Mouse (Mus musculus): Measurements from ENCODE around the gene Necab3. TPM values are rescaled to one million over a fixed set of nuclear protein-coding genes. Genes with fewer than 3 reads are reported as not detected.

The Necab3 gene
- polyA plus RNA-seq, 1 experiment from 2014 or later, result 0.73 TPM

DNA sequence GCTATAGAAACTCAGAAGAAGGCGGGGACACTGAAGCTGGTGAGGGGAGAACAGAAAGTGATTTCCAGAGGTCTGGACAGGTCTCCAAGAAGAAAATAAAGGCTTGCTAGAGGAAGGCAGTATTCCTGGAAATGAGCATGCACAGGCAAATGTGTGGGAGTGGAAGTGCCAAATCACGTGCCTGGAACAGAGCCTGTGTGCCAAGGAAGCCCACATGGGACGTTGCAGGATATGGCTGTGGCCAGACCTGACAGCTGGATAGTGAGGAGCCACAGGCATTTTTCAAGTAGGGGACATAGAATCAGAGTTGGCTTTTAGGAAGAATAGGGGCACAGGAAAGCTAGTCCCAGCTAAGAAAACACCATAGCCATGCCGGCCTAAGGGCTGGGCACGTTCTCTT is 37.1 kb upstream of the Necab3 start:
- WGBS (ENCODE audit: insufficient replicate concordance), result 73% methylated on average over 5 of the region's 5 CpGs
- no peak overlapping the region for H3K4me3 ChIP-seq (ENCODE audit: low read depth, low read length)
- peaks cover 2% of the 10 kb centered on the region for H3K4me1 ChIP-seq (ENCODE audit: control insufficient read depth, low read depth, low read length)
- ATAC-seq (ENCODE audit: low read depth), result no peak
- no peaks in the 10 kb centered on the region for H3K27me3 ChIP-seq (ENCODE audit: control insufficient read depth, insufficient read depth, low read depth, low read length)
- no peaks in the 10 kb centered on the region for H3K9me3 ChIP-seq (replicated peaks; ENCODE audit: control insufficient read depth, low read length)
- H3K27ac ChIP-seq (ENCODE audit: low read length), result no peak overlapping the region
- no peak overlapping the region for H3K4me2 ChIP-seq (ENCODE audit: low read depth, low read length)
- H3K36me3 ChIP-seq (ENCODE audit: control insufficient read depth, insufficient read depth), result peaks cover 22% of the 10 kb centered on the region
- no peak overlapping the region for H3K9ac ChIP-seq (ENCODE audit: low read depth, low read length)

DNA sequence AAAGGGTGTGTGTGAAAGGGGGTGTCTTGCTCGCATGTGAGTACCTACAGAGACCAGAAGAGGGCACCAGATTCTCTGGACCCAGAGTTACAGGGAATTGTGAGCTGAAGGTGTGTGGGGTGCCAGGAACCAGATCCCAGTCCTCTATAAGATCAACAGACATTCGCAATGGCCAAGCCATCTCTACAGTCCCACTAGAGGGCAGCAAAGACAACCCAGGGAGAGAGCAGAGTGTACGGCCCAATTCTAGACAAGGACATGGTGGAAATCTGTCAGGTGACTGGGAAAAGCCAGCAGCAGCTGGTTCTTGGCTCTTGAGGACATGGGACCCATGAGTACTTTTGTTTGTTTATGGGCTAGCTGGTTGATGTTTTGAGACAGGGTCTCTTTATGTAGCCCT is 34.3 kb upstream of the Necab3 start:
- peak; percentile 37; the same call in 1 of the 2 replicates for ATAC-seq (ENCODE audit: low read depth)
- no peak overlapping the region for H3K4me2 ChIP-seq (ENCODE audit: low read depth, low read length)
- H3K27ac ChIP-seq (ENCODE audit: low read length), result no peak overlapping the region
- H3K4me3 ChIP-seq (ENCODE audit: low read depth, low read length), result no peak overlapping the region
- H3K9me3 ChIP-seq (replicated peaks; ENCODE audit: control insufficient read depth, low read length), result no peaks in the 10 kb centered on the region
- H3K4me1 ChIP-seq (ENCODE audit: control insufficient read depth, low read depth, low read length), result no peaks in the 10 kb centered on the region; the same call in none of the 2 replicates
- WGBS (ENCODE audit: insufficient replicate concordance), result 78% methylated on average over 3 of the region's 3 CpGs
- H3K36me3 ChIP-seq (ENCODE audit: control insufficient read depth, insufficient read depth), result peaks cover 24% of the 10 kb centered on the region
- H3K9ac ChIP-seq (ENCODE audit: low read depth, low read length), result no peak overlapping the region
- no peaks in the 10 kb centered on the region for H3K27me3 ChIP-seq (ENCODE audit: control insufficient read depth, insufficient read depth, low read depth, low read length)

DNA sequence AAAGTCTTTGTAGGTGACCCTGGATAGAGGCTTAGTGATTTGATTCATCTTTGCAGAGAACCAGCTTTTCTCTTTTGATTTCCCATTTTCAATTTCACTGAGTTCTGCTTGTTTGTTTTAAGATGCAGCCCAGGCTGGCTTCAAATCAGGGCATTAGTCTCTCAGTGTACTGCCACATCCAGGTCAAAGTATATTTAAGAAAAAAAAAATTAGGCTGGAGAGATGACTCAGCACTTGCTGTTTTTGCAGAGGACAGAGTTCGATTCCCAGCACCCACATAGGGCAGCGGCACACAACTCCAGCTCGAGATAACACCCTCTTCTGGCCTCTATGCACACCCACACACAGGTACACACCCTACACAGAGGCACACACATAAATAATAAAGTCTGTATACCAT is 32.5 kb upstream of the Necab3 start:
- peaks cover 36% of the 10 kb centered on the region for H3K36me3 ChIP-seq (ENCODE audit: control insufficient read depth, insufficient read depth)

DNA sequence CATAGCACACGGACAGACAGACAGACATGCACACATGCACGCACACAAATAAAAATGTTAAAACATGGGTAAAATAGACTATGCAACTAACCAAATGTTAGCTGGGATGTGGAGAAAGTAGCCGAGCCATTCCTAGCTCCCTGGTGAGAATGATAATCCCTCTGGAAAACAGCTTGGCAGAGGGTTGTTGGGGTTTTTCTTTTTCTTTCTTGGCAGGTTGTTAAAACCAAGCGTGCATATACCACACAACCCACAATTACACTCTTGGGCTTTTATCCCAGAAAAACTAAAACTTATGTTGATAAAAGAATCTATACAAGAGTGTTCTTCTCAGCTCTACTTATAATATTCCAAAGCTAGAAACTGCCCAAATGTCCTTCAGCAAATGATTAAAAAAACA is 30.4 kb upstream of the Necab3 start:
- H3K27me3 ChIP-seq (ENCODE audit: control insufficient read depth, insufficient read depth, low read depth, low read length), result no peaks in the 10 kb centered on the region
- no peak overlapping the region for H3K4me2 ChIP-seq (ENCODE audit: low read depth, low read length)
- H3K4me1 ChIP-seq (ENCODE audit: control insufficient read depth, low read depth, low read length), result peaks cover 1% of the 10 kb centered on the region
- H3K4me3 ChIP-seq (ENCODE audit: low read depth, low read length), result no peak overlapping the region
- H3K36me3 ChIP-seq (ENCODE audit: control insufficient read depth, insufficient read depth), result peaks cover 26% of the 10 kb centered on the region
- H3K27ac ChIP-seq (ENCODE audit: low read length), result no peak overlapping the region
- H3K9me3 ChIP-seq (replicated peaks; ENCODE audit: control insufficient read depth, low read length), result no peaks in the 10 kb centered on the region
- ATAC-seq (ENCODE audit: low read depth), result no peak
- H3K9ac ChIP-seq (ENCODE audit: low read depth, low read length), result no peak overlapping the region
- WGBS (ENCODE audit: insufficient replicate concordance), result 69% methylated on average over 4 of the region's 4 CpGs

More for the DNA sequence above, 32.5 kb upstream of the Necab3 start:
- Histone ChIP-seq H3K4me3 (ENCODE audit: low read depth, low read length) (no peak overlapping the region), H3K27me3 (ENCODE audit: control insufficient read depth, insufficient read depth, low read depth, low read length) (no peaks in the 10 kb centered on the region), H3K4me2 (ENCODE audit: low read depth, low read length) (no peak overlapping the region), H3K9me3 (replicated peaks; ENCODE audit: control insufficient read depth, low read length) (no peaks in the 10 kb centered on the region), H3K9ac (ENCODE audit: low read depth, low read length) (no peak overlapping the region), H3K4me1 (ENCODE audit: control insufficient read depth, low read depth, low read length) (no peaks in the 10 kb centered on the region), H3K27ac (ENCODE audit: low read length) (no peak overlapping the region)
- no peak for ATAC-seq (ENCODE audit: low read depth)
- 63% methylated on average over 3 of the region's 3 CpGs for WGBS (ENCODE audit: insufficient replicate concordance)

DNA sequence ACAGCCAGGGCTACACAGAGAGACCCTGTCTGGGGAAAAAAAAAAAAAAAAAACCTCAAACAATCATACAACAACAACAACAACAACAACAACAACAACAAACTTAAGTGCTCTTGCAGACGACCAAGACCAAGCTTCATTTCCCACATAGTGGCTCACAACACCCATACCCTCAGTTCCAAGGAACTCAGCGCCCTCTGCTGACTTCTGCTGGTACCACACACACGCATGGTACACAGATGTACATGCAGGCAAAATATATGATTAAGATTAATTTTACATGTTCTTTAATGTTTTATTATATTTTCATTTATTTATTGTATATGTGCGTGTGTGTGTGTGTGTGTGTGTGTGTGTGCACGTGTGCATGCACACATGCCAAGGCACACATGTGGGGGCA is 27.7 kb upstream of the Necab3 start:
- no peaks in the 10 kb centered on the region for H3K9me3 ChIP-seq (replicated peaks; ENCODE audit: control insufficient read depth, low read length)
- H3K27ac ChIP-seq (ENCODE audit: low read length), result no peak overlapping the region
- H3K27me3 ChIP-seq (ENCODE audit: control insufficient read depth, insufficient read depth, low read depth, low read length), result no peaks in the 10 kb centered on the region
- no peak overlapping the region for H3K9ac ChIP-seq (ENCODE audit: low read depth, low read length)
- peaks cover 16% of the 10 kb centered on the region for H3K36me3 ChIP-seq (ENCODE audit: control insufficient read depth, insufficient read depth)
- no peak overlapping the region for H3K4me2 ChIP-seq (ENCODE audit: low read depth, low read length)
- no peak for ATAC-seq (ENCODE audit: low read depth)
- H3K4me3 ChIP-seq (ENCODE audit: low read depth, low read length), result no peak overlapping the region
- WGBS (ENCODE audit: insufficient replicate concordance), result 68% methylated on average over 5 of the region's 5 CpGs
- H3K4me1 ChIP-seq (ENCODE audit: control insufficient read depth, low read depth, low read length), result peaks cover 12% of the 10 kb centered on the region

DNA sequence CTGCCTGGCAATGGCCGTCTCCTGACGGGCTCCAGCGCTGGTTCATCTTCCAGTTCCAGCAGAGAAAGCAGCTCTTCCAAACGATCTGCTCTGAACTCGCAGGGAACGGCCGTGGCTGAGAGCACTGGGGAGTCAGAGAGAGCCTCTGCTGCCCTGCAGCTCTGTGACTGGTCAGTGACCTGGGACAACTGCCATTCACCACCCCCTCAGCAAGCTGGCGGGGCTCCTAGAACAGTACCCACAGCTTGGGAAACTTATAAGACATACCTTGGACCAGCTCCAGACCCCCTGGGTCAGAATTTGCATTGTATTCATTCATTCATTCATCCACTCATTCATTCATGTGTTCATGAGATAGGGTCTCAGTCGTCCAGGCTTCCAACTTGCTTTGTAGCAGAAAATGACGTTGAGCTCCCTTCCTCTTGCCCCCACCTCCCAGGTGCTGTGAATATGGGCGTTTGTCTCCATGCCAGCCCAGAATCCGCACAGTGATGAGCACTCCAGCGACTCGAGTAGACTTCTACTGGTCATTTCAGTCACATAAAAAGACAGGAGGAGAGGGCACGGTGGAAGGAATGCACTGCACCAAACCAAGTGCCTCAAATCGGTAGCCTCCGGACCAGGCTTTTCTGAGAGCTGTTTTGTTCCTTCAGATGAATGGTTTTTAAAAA is 26.4 kb upstream of the Necab3 start:
- H3K9ac ChIP-seq (ENCODE audit: low read depth, low read length), result no peak overlapping the region
- H3K36me3 ChIP-seq (ENCODE audit: control insufficient read depth, insufficient read depth), result peaks cover 14% of the 10 kb centered on the region
- peaks cover 12% of the 10 kb centered on the region for H3K4me1 ChIP-seq (ENCODE audit: control insufficient read depth, low read depth, low read length)
- no peaks in the 10 kb centered on the region for H3K9me3 ChIP-seq (replicated peaks; ENCODE audit: control insufficient read depth, low read length)
- H3K27me3 ChIP-seq (ENCODE audit: control insufficient read depth, insufficient read depth, low read depth, low read length), result no peaks in the 10 kb centered on the region
- no peak overlapping the region for H3K4me3 ChIP-seq (ENCODE audit: low read depth, low read length)
- H3K4me2 ChIP-seq (ENCODE audit: low read depth, low read length), result no peak overlapping the region
- WGBS (ENCODE audit: insufficient replicate concordance), result 65% methylated on average over 17 of the region's 17 CpGs
- ATAC-seq (ENCODE audit: low read depth), result no peak
- H3K27ac ChIP-seq (ENCODE audit: low read length), result no peak overlapping the region

DNA sequence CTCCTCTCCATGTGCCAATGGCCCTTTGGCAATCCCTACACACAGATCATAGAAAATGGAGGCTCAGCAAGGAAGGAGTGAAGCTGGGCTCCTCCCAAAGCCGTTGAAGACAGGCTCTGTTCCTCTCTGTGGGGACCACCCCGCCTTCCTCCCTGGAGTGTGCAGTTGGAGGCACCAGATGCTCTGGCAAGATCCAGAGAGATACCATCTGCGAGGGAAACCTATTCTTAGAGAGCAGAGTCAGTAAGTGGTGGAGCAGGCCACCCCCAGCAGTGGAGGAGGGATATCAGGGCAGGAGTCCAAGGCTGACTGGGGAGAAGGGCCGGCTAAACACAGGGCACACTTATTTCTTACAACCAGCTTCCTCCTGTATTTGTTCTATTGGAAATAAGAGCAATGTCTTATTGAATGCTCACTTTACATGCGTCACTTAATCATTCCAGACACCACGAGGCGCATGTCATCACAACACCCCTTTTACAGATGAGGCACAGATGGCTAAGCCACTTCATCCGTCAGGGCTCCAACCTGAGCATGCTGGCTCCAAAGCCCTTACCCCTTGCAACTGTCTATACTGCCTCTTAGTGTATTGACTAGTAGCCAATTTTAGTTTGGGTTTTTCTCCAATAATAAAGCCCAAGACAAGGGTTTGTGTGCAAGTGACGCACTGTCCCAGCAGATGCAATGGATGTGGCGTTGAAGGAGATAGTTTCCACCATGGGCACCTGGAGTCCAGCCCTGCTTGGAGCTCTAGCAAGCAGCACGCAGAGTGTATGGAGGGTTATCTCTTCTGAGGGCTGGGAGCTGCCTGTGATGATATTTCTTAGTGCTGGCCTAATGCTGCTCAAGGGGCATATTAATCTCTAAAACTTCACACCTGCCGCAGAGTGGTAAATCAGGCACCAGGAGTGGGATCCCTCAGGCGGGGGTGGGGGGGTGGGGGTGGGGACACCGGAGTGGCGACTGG is 25.5 kb upstream of the Necab3 start:
- Histone ChIP-seq H3K4me1 (ENCODE audit: control insufficient read depth, low read depth, low read length) (peaks cover 12% of the 10 kb centered on the region), H3K27ac (ENCODE audit: low read length) (no peak overlapping the region), H3K9me3 (replicated peaks; ENCODE audit: control insufficient read depth, low read length) (no peaks in the 10 kb centered on the region), H3K4me3 (ENCODE audit: low read depth, low read length) (no peak overlapping the region), H3K36me3 (ENCODE audit: control insufficient read depth, insufficient read depth) (peaks cover 14% of the 10 kb centered on the region), H3K9ac (ENCODE audit: low read depth, low read length) (no peak overlapping the region), H3K4me2 (ENCODE audit: low read depth, low read length) (no peak overlapping the region), H3K27me3 (ENCODE audit: control insufficient read depth, insufficient read depth, low read depth, low read length) (no peaks in the 10 kb centered on the region)
- 40% methylated on average over 15 of the region's 15 CpGs for WGBS (ENCODE audit: insufficient replicate concordance)
- ATAC-seq (ENCODE audit: low read depth), result peak; percentile 35

DNA sequence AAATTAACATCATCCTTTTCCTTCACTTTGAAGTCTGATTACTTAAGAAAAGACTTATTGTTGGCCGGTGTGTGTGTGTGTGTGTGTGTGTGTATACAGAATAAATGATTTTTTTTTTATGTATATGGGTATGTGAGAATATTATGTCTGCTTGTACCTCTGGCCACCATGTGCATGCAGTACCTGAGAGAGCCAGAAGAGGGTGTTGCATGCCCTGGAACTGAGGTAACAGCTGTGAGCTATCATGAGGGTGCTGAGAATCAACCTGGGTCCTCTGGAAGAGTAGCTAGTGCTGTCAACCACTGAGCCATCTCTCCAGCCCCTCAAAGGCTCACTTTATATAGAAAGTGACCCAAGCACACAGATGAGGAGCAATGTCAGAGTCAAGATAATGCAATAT is 22.7 kb upstream of the Necab3 start:
- Histone ChIP-seq H3K36me3 (ENCODE audit: control insufficient read depth, insufficient read depth) (no peaks in the 10 kb centered on the region), H3K27ac (ENCODE audit: low read length) (no peak overlapping the region), H3K4me3 (ENCODE audit: low read depth, low read length) (no peak overlapping the region), H3K4me2 (ENCODE audit: low read depth, low read length) (no peak overlapping the region), H3K9ac (ENCODE audit: low read depth, low read length) (no peak overlapping the region), H3K4me1 (ENCODE audit: control insufficient read depth, low read depth, low read length) (peaks cover 12% of the 10 kb centered on the region), H3K9me3 (replicated peaks; ENCODE audit: control insufficient read depth, low read length) (no peaks in the 10 kb centered on the region), H3K27me3 (ENCODE audit: control insufficient read depth, insufficient read depth, low read depth, low read length) (no peaks in the 10 kb centered on the region)
- no peak for ATAC-seq (ENCODE audit: low read depth)
- 89% methylated on average over 1 of the region's 1 CpGs for WGBS (ENCODE audit: insufficient replicate concordance)

DNA sequence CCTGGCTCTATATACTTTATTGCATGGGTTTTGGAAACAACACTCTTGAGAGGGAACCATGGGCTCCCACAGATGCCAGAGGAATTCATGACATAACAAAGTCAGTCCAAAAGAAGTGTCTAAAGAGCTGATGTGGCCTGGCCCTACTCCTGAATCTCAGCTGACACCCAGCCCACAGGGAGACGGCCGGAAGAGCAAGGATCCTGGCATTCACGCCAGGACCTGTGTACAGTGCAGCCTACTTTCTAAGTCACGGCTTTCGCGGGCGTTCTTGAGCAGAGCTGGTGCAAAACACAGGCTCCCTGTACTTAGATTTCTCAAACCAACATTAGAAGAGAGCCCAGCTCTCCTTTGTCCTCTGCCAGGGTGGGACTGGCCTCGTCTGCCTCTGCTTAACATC is 21.9 kb upstream of the Necab3 start:
- WGBS (ENCODE audit: insufficient replicate concordance), result 81% methylated on average over 8 of the region's 8 CpGs

More for the DNA sequence above, 21.9 kb upstream of the Necab3 start:
- Histone ChIP-seq H3K4me1 (ENCODE audit: control insufficient read depth, low read depth, low read length) (peaks cover 12% of the 10 kb centered on the region), H3K4me3 (ENCODE audit: low read depth, low read length) (no peak overlapping the region), H3K36me3 (ENCODE audit: control insufficient read depth, insufficient read depth) (no peaks in the 10 kb centered on the region), H3K27ac (ENCODE audit: low read length) (no peak overlapping the region), H3K9ac (ENCODE audit: low read depth, low read length) (no peak overlapping the region), H3K27me3 (ENCODE audit: control insufficient read depth, insufficient read depth, low read depth, low read length) (no peaks in the 10 kb centered on the region), H3K4me2 (ENCODE audit: low read depth, low read length) (no peak overlapping the region), H3K9me3 (replicated peaks; ENCODE audit: control insufficient read depth, low read length) (no peaks in the 10 kb centered on the region)
- no peak for ATAC-seq (ENCODE audit: low read depth)
